Mouse (Mus musculus): ENCODE data around the gene Aste1. TPM values are rescaled to one million over a fixed set of nuclear protein-coding genes. Genes with fewer than 3 reads are reported as not detected.

Gene Aste1
- polyA plus RNA-seq, 1 experiment from 2014 or later = 15.1 TPM

GRCm38 (mm10) chr9:105387403-105387802, 7.8 kb upstream of the Aste1 start:
- H3K4me1 ChIP-seq = no peaks in the 10 kb centered on the region
- H3K9me3 ChIP-seq (replicated peaks) = no peaks in the 10 kb centered on the region
- no peaks in the 10 kb centered on the region for H3K27me3 ChIP-seq (ENCODE audit: low read depth, poor library complexity, severe bottlenecking)
- DNase-seq (ENCODE audit: low spot score) = no peak
- no peaks in the 10 kb centered on the region for H3K36me3 ChIP-seq
- no peak overlapping the region for H3K27ac ChIP-seq (replicated peaks)
- WGBS = 83% methylated on average over 5 of the region's 5 CpGs
- no peak overlapping the region for H3K4me3 ChIP-seq

- H3K9me3 ChIP-seq (replicated peaks) = no peaks in the 10 kb centered on the region
- H3K4me1 ChIP-seq = no peaks in the 10 kb centered on the region
- no peaks in the 10 kb centered on the region for H3K36me3 ChIP-seq
- peak; percentile 63 for DNase-seq (ENCODE audit: low spot score)
- 26% methylated on average over 4 of the region's 4 CpGs for WGBS
- H3K27me3 ChIP-seq (ENCODE audit: low read depth, poor library complexity, severe bottlenecking) = peaks cover under 1% of the 10 kb centered on the region; the same call in 1 of the 2 replicates
- no peak overlapping the region for H3K27ac ChIP-seq (replicated peaks)
- H3K4me3 ChIP-seq = no peak overlapping the region
Observed at GRCm38 (mm10) chr9:105389289-105389688, 5.9 kb upstream of the Aste1 start.

GRCm38 (mm10) chr9:105390616-105391015, 4.6 kb upstream of the Aste1 start:
- H3K4me1 ChIP-seq = peaks cover 6% of the 10 kb centered on the region
- no peak overlapping the region for H3K27ac ChIP-seq (replicated peaks)
- DNase-seq (ENCODE audit: low spot score) = no peak
- 74% methylated on average over 4 of the region's 5 CpGs for WGBS
- H3K36me3 ChIP-seq = no peaks in the 10 kb centered on the region
- H3K9me3 ChIP-seq (replicated peaks) = no peaks in the 10 kb centered on the region
- no peak overlapping the region for H3K4me3 ChIP-seq
- peaks cover 4% of the 10 kb centered on the region; the same call in 1 of the 2 replicates for H3K27me3 ChIP-seq (ENCODE audit: low read depth, poor library complexity, severe bottlenecking)

GRCm38 (mm10) chr9:105394720-105395119, 472 bp upstream of the Aste1 start:
- Histone ChIP-seq H3K4me3 (peak overlapping the region; percentile 77), H3K9me3 (replicated peaks) (no peaks in the 10 kb centered on the region), H3K36me3 (peaks cover 26% of the 10 kb centered on the region), H3K4me1 (peaks cover 27% of the 10 kb centered on the region), H3K27ac (replicated peaks) (peak overlapping the region; percentile 87; the same call in 1 of the 2 replicates), H3K27me3 (ENCODE audit: low read depth, poor library complexity, severe bottlenecking) (peaks cover 4% of the 10 kb centered on the region; the same call in 1 of the 2 replicates)
- no peak for DNase-seq (ENCODE audit: low spot score)
- WGBS = 14% methylated on average over 11 of the region's 11 CpGs

GRCm38 (mm10) chr9:105408549-105408948, 13.4 kb downstream of the Aste1 start:
- 92% methylated on average over 6 of the region's 6 CpGs for WGBS
- Histone ChIP-seq H3K36me3 (peaks cover 74% of the 10 kb centered on the region), H3K27ac (replicated peaks) (no peak overlapping the region), H3K9me3 (replicated peaks) (no peaks in the 10 kb centered on the region), H3K4me1 (no peaks in the 10 kb centered on the region), H3K27me3 (ENCODE audit: low read depth, poor library complexity, severe bottlenecking) (no peaks in the 10 kb centered on the region), H3K4me3 (no peak overlapping the region)
- no peak for DNase-seq (ENCODE audit: low spot score)

- 95% methylated on average over 13 of the region's 13 CpGs for WGBS
- no peaks in the 10 kb centered on the region for H3K4me1 ChIP-seq
- no peak overlapping the region for H3K27ac ChIP-seq (replicated peaks)
- H3K36me3 ChIP-seq = peaks cover 62% of the 10 kb centered on the region
- no peaks in the 10 kb centered on the region for H3K9me3 ChIP-seq (replicated peaks)
- no peak overlapping the region for H3K4me3 ChIP-seq
- no peaks in the 10 kb centered on the region for H3K27me3 ChIP-seq (ENCODE audit: low read depth, poor library complexity, severe bottlenecking)
- DNase-seq (ENCODE audit: low spot score) = no peak
Observed at GRCm38 (mm10) chr9:105459032-105459431, 63.8 kb downstream of the Aste1 start.

- Histone ChIP-seq H3K27me3 (ENCODE audit: low read depth, poor library complexity, severe bottlenecking) (no peaks in the 10 kb centered on the region), H3K4me3 (no peak overlapping the region), H3K36me3 (peaks cover 50% of the 10 kb centered on the region), H3K4me1 (no peaks in the 10 kb centered on the region), H3K9me3 (replicated peaks) (no peaks in the 10 kb centered on the region), H3K27ac (replicated peaks) (no peak overlapping the region)
- DNase-seq (ENCODE audit: low spot score) = no peak
- WGBS = 96% methylated on average over 7 of the region's 7 CpGs
Observed at GRCm38 (mm10) chr9:105461496-105461895, 66.3 kb downstream of the Aste1 start.

Other genes with a start within 250 kb of the Aste1 start
- 0.37 and 0.44 TPM in 2 replicates for gene Nek11, start 132 bp downstream of the Aste1 start, polyA plus RNA-seq (2016; fragmentation: Nextera tagmentation; extraction: Ambion mirVana)
- gene Atp2c1, start 131.9 kb downstream of the Aste1 start, polyA plus RNA-seq (2016; fragmentation: Nextera tagmentation; extraction: Ambion mirVana) = 54.8 and 56.3 TPM in 2 replicates
- 23.9 and 24.0 TPM in 2 replicates for gene Pik3r4, start 247.6 kb downstream of the Aste1 start, polyA plus RNA-seq (2016; fragmentation: Nextera tagmentation; extraction: Ambion mirVana)